Mouse (Mus musculus) ovary, adult 18-20 months (tissue): ENCODE data around the gene Wdr83.

ENCODE experiments used
- DNase-seq: peaks from one replicate; pipeline ENCODE4 v3.0.0; 2022; ENCODE audit warnings: low spot score, mixed read lengths

Wdr83 gene

GRCm38 (mm10) chr8:85076993-85077392, 4.1 kb downstream of the Wdr83 start:
- peak; percentile 64 for DNase-seq

GRCm38 (mm10) chr8:85076001-85076400, 5.1 kb downstream of the Wdr83 start:
- no peak for DNase-seq

- no peak for DNase-seq
Measured at GRCm38 (mm10) chr8:85074617-85075016, 6.5 kb downstream of the Wdr83 start.

GRCm38 (mm10) chr8:85074167-85074566, 6.9 kb downstream of the Wdr83 start:
- no peak for DNase-seq

GRCm38 (mm10) chr8:85073041-85073612, 8.0 kb downstream of the Wdr83 start:
- DNase-seq = no peak

GRCm38 (mm10) chr8:85072364-85072929, 8.7 kb downstream of the Wdr83 start:
- no peak for DNase-seq

- DNase-seq = peak; percentile 84
Measured at GRCm38 (mm10) chr8:85071514-85072281, 9.4 kb downstream of the Wdr83 start, which contains the start of gene Dhps. Gene Dhps, plus strand, starts transcription at chr8:85071757.

GRCm38 (mm10) chr8:85071041-85071440, 10.1 kb downstream of the Wdr83 start:
- no peak for DNase-seq

GRCm38 (mm10) chr8:85067982-85068381, 13.1 kb downstream of the Wdr83 start, which contains the start of gene Gm5741:
Gene Gm5741, minus strand, starts transcription at chr8:85067982.
- DNase-seq = no peak

GRCm38 (mm10) chr8:85067155-85067554, 14.0 kb downstream of the Wdr83 start:
- no peak for DNase-seq

GRCm38 (mm10) chr8:85065213-85065612, 15.9 kb downstream of the Wdr83 start:
- DNase-seq = no peak

GRCm38 (mm10) chr8:85062603-85063002, 18.5 kb downstream of the Wdr83 start:
- DNase-seq = no peak

GRCm38 (mm10) chr8:85059879-85060616, 21.1 kb downstream of the Wdr83 start, which contains the start of gene Fbxw9:
Gene Fbxw9, plus strand, starts transcription at chr8:85060055.
- peak; percentile 75 for DNase-seq

- no peak for DNase-seq
Measured at GRCm38 (mm10) chr8:85057367-85057766, 23.7 kb downstream of the Wdr83 start.

GRCm38 (mm10) chr8:85043619-85044018, 37.5 kb downstream of the Wdr83 start:
- no peak for DNase-seq

GRCm38 (mm10) chr8:85037681-85038531, 43.2 kb downstream of the Wdr83 start:
- DNase-seq = no peak

GRCm38 (mm10) chr8:85037366-85037680, 43.8 kb downstream of the Wdr83 start:
- DNase-seq = no peak

GRCm38 (mm10) chr8:85036718-85037365, 44.3 kb downstream of the Wdr83 start, which contains the start of gene Tnpo2:
Gene Tnpo2, plus strand, starts transcription at chr8:85036915.
- DNase-seq = peak; percentile 92

GRCm38 (mm10) chr8:85036381-85036717, 44.8 kb downstream of the Wdr83 start:
- no peak for DNase-seq

- DNase-seq = no peak
Measured at GRCm38 (mm10) chr8:85035728-85036310, 45.3 kb downstream of the Wdr83 start.
